Mouse (Mus musculus) E14TG2a.4 (cell line): ENCODE measurements around the gene Hsd17b3.

ENCODE experiments used
- CTCF ChIP-seq: conservative IDR thresholded peaks from 2 replicates; pipeline ENCODE4 v1.5.1; 2014; ENCODE audit warnings: low read length
- POU5F1 ChIP-seq: IDR thresholded peaks from 2 replicates; pipeline ENCODE4 v1.6.1; 2014; ENCODE audit warnings: low read length, borderline replicate concordance

DNA sequence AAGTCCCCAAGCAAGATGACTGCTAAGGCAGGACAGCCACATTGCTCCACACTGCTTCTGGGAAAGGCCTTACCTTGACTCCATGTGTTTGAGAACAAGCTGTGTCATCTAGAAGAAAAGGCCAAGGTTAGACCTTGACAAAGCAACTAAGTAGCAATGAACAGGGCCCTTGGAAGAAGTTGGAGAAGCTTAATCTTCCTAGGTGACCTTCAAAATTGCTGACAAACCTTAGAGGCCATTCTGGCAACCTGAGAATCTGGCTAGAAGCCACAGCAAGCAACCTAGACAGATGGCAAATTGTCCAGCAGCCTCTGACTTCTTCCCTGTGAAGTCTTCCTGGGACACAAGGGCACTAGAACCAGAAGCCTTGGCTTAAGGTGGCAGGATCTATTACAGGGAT, 24.8 kb downstream of the Hsd17b3 start:
- TF ChIP-seq CTCF: no peak
- TF ChIP-seq POU5F1: no peak
